Mouse (Mus musculus) limb, embryonic 12.5 days (tissue): Measurements from ENCODE around the gene Itm2c. TPM values are rescaled to one million over a fixed set of nuclear protein-coding genes. Genes with fewer than 3 reads are reported as not detected.

ENCODE experiments used
- ATAC-seq: fragments of 200-750 bp; cut with Nextera tagmentation; 2 replicates; pipeline ENCODE4 v1.8.0; 2017; ENCODE audit warnings: low read depth, moderate TSS enrichment; ENCODE audit not compliant: insufficient number of reproducible peaks, insufficient read depth, low FRiP score, low TSS enrichment
- H3K27ac ChIP-seq: fragments of 300-500 bp; sonication (generic); 2 replicates; pipeline ENCODE4 v1.5.1; 2016; ENCODE audit warnings: mild to moderate bottlenecking, moderate library complexity
- H3K27me3 ChIP-seq: fragments of 300-500 bp; sonication (generic); 2 replicates; pipeline ENCODE4 v1.6.1; 2016; ENCODE audit warnings: mild to moderate bottlenecking, moderate library complexity
- H3K36me3 ChIP-seq: fragments of 300-500 bp; sonication (generic); 2 replicates; pipeline ENCODE4 v1.6.1; 2016; ENCODE audit warnings: mild to moderate bottlenecking, moderate library complexity
- H3K4me1 ChIP-seq: fragments of 300-500 bp; sonication (generic); replicated peaks from 2 replicates; pipeline ENCODE4 v1.6.1; 2016
- H3K4me2 ChIP-seq: fragments of 300-500 bp; sonication (generic); 2 replicates; pipeline ENCODE4 v1.6.1; 2016; ENCODE audit warnings: mild to moderate bottlenecking, moderate library complexity
- H3K4me3 ChIP-seq: fragments of 300-500 bp; sonication (generic); replicated peaks from 2 replicates; pipeline ENCODE4 v1.5.1; 2016; ENCODE audit warnings: mild to moderate bottlenecking
- H3K9ac ChIP-seq: fragments of 300-500 bp; sonication (generic); replicated peaks from 2 replicates; pipeline ENCODE4 v1.6.1; 2016; ENCODE audit warnings: mild to moderate bottlenecking, moderate library complexity
- H3K9me3 ChIP-seq: fragments of 300-500 bp; sonication (generic); 2 replicates; pipeline ENCODE4 v1.6.1; 2016; ENCODE audit warnings: mild to moderate bottlenecking, moderate library complexity
- WGBS: fragments of 180-500 bp; shearing (Covaris S2); methylation state at CpG from one replicate; pipeline ENCODE4 v1.1.7; 2016; 5-methylcytosine and 5-hydroxymethylcytosine counted together
- polyA plus RNA-seq: library from polyadenylated mRNA; unstranded; fragments of >200 nt; fragmentation: Nextera tagmentation; extraction: Ambion mirVana; gene quantifications from 2 replicates; pipeline ENCODE4 v1.2.1, GENCODE M21; 2016

The Itm2c gene
- polyA plus RNA-seq, 1 experiment from 2014 or later = 214 TPM

DNA sequence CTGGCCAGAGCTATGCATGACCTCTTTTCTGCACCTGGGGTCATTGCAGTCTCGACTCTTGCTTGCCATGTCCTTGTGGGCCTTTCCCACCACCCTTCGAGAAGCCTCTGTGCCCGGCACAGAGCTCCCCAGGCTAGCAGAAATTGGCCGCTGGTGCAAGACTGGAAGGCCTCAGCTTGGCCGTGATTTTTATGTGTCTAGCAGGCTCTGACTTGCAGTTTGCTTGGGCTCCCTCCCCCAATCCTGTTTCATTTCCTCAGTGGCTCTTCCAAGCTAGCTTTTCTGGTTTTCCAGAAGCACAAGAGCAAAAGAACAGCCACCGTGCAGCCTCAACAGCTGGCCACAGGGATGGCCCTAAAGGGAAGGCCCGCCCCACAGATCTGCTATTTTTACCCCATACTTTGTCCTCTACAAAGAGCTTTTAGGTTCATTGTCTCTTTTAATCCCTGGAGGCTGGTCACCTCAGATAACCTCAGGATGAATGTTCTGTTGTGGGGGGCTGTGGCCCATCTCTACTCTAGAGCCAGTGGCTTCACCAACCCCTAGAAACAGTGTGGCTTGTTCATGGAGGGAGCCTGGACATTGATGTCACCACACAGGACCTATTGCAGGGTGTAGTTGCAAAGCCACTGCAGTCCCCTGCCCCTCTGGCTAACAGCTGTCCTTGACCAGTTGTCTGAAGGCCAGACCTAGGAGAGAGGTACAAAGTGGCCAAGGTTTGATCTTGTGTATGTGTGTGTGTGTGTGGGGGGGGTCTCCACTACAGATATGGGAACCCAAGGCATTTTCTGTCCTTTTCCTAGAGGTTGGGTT lies 6.6 kb downstream of the Itm2c start:
- H3K4me2 ChIP-seq = no peak overlapping the region
- ATAC-seq = no peak
- H3K36me3 ChIP-seq = peaks cover 34% of the 10 kb centered on the region
- no peak overlapping the region for H3K9ac ChIP-seq
- H3K27me3 ChIP-seq = no peaks in the 10 kb centered on the region
- no peaks in the 10 kb centered on the region for H3K9me3 ChIP-seq
- H3K4me3 ChIP-seq = no peak overlapping the region
- 63% methylated on average over 7 of the region's 7 CpGs for WGBS
- H3K27ac ChIP-seq = peak overlapping the region; percentile 42
- peaks cover 63% of the 10 kb centered on the region for H3K4me1 ChIP-seq

DNA sequence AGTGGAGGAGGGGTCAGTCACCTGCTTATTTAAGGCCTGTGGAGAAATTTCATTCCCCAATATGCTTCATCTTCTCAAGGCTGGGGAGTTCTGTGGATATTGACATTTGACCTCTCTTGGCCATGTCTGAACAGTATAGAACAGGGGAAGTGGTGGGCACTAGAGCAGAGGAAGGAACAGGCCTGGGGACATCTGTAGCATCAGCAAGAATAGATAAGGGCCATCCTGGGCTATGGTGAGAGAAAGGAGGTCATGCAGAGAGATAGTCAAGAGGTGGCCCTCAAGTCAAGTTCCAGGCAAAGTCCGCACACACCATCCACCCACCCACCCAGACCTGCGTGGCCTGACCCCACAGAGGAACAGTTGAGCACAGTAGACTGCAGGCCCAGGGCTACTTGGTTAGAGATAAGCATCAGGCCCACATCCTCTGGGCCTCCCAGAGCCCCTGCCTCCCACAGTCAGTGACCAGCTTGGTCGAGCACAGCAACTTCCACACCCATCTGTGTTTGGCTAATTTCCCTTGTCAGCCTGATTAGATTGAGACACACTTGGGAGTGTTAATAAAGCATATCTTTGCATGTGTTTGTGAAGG lies 7.5 kb downstream of the Itm2c start:
- H3K4me1 ChIP-seq = peaks cover 54% of the 10 kb centered on the region
- WGBS = 69% methylated on average over 3 of the region's 3 CpGs
- no peak for ATAC-seq
- H3K36me3 ChIP-seq = peaks cover 43% of the 10 kb centered on the region
- no peak overlapping the region; the same call in 1 of the 2 replicates for H3K27ac ChIP-seq
- H3K27me3 ChIP-seq = no peaks in the 10 kb centered on the region
- no peaks in the 10 kb centered on the region for H3K9me3 ChIP-seq
- no peak overlapping the region for H3K4me2 ChIP-seq
- no peak overlapping the region for H3K9ac ChIP-seq
- no peak overlapping the region for H3K4me3 ChIP-seq

DNA sequence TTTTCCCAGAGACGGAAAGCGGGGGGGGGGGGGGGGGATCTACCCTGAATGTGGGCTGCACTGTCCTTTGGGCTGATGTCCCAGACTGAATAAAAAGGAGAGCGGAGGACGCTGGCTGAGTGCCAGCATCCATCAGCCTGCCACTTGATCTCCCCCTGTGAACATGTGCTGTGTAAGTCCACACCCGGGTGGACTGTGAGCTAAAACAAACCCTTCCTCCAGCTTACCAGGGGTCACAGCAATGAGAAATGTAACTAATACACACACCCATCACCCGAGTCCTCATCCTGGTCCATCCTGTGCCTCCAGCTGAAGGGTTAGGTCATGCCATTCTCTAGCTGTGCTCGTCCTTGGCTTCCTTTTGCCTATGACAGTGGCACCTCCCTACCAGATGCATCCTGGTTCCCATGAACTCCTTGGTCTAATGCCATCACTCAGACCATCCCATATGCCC lies 8.1 kb downstream of the Itm2c start:
- WGBS = 61% methylated on average over 7 of the region's 7 CpGs
- no peaks in the 10 kb centered on the region for H3K9me3 ChIP-seq
- H3K27ac ChIP-seq = no peak overlapping the region
- ATAC-seq = no peak
- H3K4me2 ChIP-seq = no peak overlapping the region
- H3K4me3 ChIP-seq = no peak overlapping the region
- no peaks in the 10 kb centered on the region for H3K27me3 ChIP-seq
- peaks cover 49% of the 10 kb centered on the region for H3K4me1 ChIP-seq
- H3K36me3 ChIP-seq = peaks cover 49% of the 10 kb centered on the region
- no peak overlapping the region for H3K9ac ChIP-seq

- H3K9me3 ChIP-seq = no peaks in the 10 kb centered on the region
- no peak overlapping the region for H3K4me2 ChIP-seq
- ATAC-seq = no peak
- H3K9ac ChIP-seq = no peak overlapping the region
- H3K27ac ChIP-seq = no peak overlapping the region
- H3K4me1 ChIP-seq = peaks cover 5% of the 10 kb centered on the region
- 71% methylated on average over 12 of the region's 12 CpGs for WGBS
- no peaks in the 10 kb centered on the region for H3K27me3 ChIP-seq
- H3K36me3 ChIP-seq = peaks cover 79% of the 10 kb centered on the region
- H3K4me3 ChIP-seq = no peak overlapping the region
These were observed 12.8 kb downstream of the Itm2c start for GRCm38 (mm10) chr1:85906892-85907291.

GRCm38 (mm10) chr1:85908754-85909590 lies 14.9 kb downstream of the Itm2c start:
- Histone ChIP-seq H3K4me2 (no peak overlapping the region), H3K9ac (no peak overlapping the region), H3K36me3 (peaks cover 62% of the 10 kb centered on the region), H3K4me3 (no peak overlapping the region), H3K4me1 (no peaks in the 10 kb centered on the region), H3K27ac (no peak overlapping the region), H3K9me3 (no peaks in the 10 kb centered on the region), H3K27me3 (no peaks in the 10 kb centered on the region)
- WGBS = 76% methylated on average over 13 of the region's 13 CpGs
- ATAC-seq = 0 out of 2 replicates have a peak, but pooled peaks have one; percentile 27

DNA sequence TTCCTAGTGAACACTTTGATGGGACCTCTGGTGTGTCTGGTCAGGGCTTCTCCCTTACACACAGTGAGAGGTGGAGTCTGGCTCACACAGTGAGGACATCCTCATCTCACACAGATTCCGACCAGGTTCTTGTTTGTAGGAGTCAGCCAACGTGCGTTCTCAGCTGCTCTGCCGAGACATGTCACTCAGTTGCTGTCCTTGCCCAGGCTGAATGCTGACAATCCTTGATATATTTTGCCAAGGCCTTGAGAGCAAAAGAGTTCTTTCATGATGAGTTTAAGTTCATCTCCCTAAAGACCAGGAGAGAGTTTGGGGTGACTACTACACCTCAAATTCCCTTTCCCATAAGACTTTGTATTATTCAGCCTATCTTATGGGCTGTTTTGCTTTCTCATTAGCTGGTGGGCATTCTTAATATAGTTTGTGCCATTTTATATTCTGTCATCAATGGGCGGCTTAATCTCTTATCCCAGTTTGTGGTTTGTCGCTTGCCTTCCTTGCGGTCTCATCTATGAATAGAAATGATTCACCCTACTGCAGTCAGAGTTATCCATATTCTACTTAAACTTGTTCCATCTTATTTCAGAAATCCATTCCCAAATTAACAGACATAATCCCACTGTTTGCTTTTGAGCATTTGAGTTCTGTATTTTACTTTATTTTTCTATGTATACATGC lies 19.1 kb downstream of the Itm2c start:
- H3K27me3 ChIP-seq = no peaks in the 10 kb centered on the region
- H3K4me2 ChIP-seq = no peak overlapping the region
- no peaks in the 10 kb centered on the region for H3K9me3 ChIP-seq
- WGBS = 90% methylated on average over 7 of the region's 7 CpGs
- no peak overlapping the region for H3K4me3 ChIP-seq
- H3K27ac ChIP-seq = no peak overlapping the region
- H3K36me3 ChIP-seq = peaks cover 19% of the 10 kb centered on the region
- peaks cover 6% of the 10 kb centered on the region; the same call in 1 of the 2 replicates for H3K4me1 ChIP-seq
- no peak overlapping the region for H3K9ac ChIP-seq
- ATAC-seq = no peak

- Histone ChIP-seq H3K4me2 (no peak overlapping the region), H3K9ac (no peak overlapping the region), H3K4me1 (peaks cover 6% of the 10 kb centered on the region; the same call in 1 of the 2 replicates), H3K36me3 (no peaks in the 10 kb centered on the region; the same call in 1 of the 2 replicates), H3K27me3 (no peaks in the 10 kb centered on the region), H3K4me3 (no peak overlapping the region), H3K9me3 (no peaks in the 10 kb centered on the region), H3K27ac (no peak overlapping the region)
- no peak for ATAC-seq
These were observed 21.8 kb downstream of the Itm2c start for GRCm38 (mm10) chr1:85915890-85916289.

GRCm38 (mm10) chr1:85916830-85917450 lies 22.9 kb downstream of the Itm2c start:
- H3K4me1 ChIP-seq = peaks cover 6% of the 10 kb centered on the region; the same call in 1 of the 2 replicates
- no peaks in the 10 kb centered on the region for H3K36me3 ChIP-seq
- no peak overlapping the region for H3K4me3 ChIP-seq
- 53% methylated on average over 4 of the region's 4 CpGs for WGBS
- no peak overlapping the region for H3K4me2 ChIP-seq
- no peak for ATAC-seq
- no peaks in the 10 kb centered on the region for H3K9me3 ChIP-seq
- no peak overlapping the region for H3K9ac ChIP-seq
- H3K27me3 ChIP-seq = no peaks in the 10 kb centered on the region
- H3K27ac ChIP-seq = no peak overlapping the region

DNA sequence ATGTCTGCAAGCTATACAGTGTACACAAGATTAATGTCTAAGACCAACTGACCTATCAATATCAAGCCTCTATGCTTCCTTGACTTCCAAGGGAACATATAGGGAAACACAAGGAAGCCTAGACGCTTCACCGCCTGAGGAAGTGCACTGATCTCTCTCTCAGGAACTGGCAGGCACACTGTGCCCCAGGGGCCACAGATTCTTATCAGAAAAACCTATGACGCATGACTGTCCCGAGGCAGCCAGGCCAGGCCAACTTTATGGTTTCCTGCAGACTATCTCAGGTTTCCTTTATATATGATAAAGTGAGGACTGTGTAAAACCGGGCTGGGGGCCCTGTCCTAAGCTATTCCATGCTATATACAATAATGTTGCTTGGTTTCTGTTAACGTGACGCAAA lies 25.5 kb downstream of the Itm2c start:
- WGBS = 80% methylated on average over 7 of the region's 7 CpGs
- Histone ChIP-seq H3K27ac (no peak overlapping the region), H3K27me3 (no peaks in the 10 kb centered on the region), H3K9me3 (no peaks in the 10 kb centered on the region), H3K36me3 (no peaks in the 10 kb centered on the region), H3K4me1 (peaks cover 6% of the 10 kb centered on the region; the same call in 1 of the 2 replicates), H3K9ac (no peak overlapping the region), H3K4me3 (no peak overlapping the region), H3K4me2 (no peak overlapping the region)
- no peak for ATAC-seq

DNA sequence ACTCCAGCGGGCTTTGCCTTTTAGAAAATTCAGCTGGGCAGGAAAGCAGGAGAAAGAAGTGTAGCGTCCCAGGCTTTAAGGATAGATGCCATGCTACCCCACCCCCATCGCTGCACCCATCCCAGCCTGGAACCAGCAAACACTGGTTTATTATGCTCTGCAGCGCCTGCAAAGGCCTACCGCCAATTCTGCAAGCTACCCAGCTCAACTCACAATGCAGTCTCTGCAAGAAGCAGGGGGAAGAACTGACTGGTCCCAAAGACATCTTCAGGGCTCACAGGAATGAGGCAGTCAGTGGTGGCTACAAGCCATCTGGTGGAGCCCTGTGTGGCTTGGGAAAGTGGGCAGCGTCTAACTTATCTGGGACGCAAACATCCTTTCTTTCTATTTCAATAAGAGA lies 27.6 kb downstream of the Itm2c start:
- peaks cover 6% of the 10 kb centered on the region; the same call in 1 of the 2 replicates for H3K4me1 ChIP-seq
- H3K27ac ChIP-seq = no peak overlapping the region
- no peak overlapping the region for H3K9ac ChIP-seq
- H3K4me3 ChIP-seq = no peak overlapping the region
- H3K36me3 ChIP-seq = no peaks in the 10 kb centered on the region
- ATAC-seq = no peak
- no peaks in the 10 kb centered on the region for H3K27me3 ChIP-seq
- H3K9me3 ChIP-seq = no peaks in the 10 kb centered on the region
- no peak overlapping the region for H3K4me2 ChIP-seq
- WGBS = 83% methylated on average over 7 of the region's 7 CpGs
